Mouse (Mus musculus) retina, adult 2 months (tissue): ENCODE results near the gene Dcbld2.

Experiments
- DNase-seq: peaks from one replicate; pipeline ENCODE4 v3.0.0-alpha.2; 2012; ENCODE audit warnings: low read depth, low spot score

Gene Dcbld2

DNA sequence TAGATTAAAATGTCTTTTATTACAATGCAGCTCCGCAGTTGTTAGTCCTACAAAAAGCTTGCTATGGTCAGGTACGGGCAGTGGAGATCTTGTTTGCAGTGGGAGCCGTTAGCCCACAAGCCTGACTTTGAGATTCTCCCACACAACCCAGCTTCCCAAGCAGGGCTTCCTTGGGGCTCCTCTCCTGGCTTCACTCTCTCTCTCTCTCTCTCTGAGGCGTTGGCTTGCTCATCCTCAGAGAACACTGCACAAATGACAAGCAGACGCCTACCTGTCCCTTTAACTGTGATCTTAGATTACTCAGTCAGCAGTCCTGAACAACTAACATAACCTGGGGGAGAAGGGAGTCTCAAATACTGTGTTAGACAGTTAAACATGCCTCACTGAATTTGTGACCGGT is 79.6 kb downstream of the Dcbld2 start:
- DNase-seq = no peak

GRCm38 (mm10) chr16:58496791-58497190 is 88.5 kb downstream of the Dcbld2 start:
- DNase-seq = no peak

GRCm38 (mm10) chr16:58497886-58498713 is 89.9 kb downstream of the Dcbld2 start:
- DNase-seq = no peak

- DNase-seq = no peak
Observed at GRCm38 (mm10) chr16:58499172-58499584, 90.9 kb downstream of the Dcbld2 start.

DNA sequence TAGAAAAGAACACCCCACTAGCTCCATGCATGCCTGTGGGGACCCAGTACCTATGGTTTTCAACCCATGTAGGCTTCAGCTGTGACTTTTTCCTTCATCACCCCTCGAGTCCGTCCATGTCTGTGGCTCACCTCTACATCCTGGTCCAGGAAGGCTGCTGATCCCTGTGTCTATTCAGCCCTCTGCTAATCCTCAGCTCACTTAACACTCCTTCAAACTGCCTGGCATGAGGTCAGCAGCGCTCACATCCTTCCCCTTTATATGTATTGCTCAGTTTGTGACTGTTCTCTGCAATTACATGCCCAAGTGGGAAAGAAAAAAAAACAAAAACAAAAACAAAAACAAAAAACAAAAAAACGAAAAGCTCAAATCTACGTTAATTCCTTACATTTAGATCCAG is 91.4 kb downstream of the Dcbld2 start:
- DNase-seq = no peak

- DNase-seq = no peak
Observed at GRCm38 (mm10) chr16:58501760-58502301, 93.6 kb downstream of the Dcbld2 start.

DNA sequence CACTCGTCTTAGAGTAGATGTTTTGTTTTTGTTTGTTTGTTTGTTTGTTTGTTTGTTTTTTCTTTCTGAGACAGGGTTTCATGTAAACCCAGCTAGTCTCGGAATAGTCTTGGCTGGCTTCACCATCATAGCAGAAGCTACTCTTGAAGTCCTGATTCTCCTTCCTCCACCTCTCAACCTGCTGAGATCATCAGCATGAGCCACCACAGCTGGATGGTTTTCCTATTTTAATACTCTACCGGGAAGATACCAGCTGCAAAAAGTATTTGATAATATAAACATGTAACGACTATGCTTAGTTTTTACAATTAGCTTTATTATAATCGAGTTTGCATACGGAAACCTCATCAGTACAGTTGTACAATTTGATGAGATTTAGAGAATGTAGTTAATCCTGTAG is 94.3 kb downstream of the Dcbld2 start:
- no peak for DNase-seq

DNA sequence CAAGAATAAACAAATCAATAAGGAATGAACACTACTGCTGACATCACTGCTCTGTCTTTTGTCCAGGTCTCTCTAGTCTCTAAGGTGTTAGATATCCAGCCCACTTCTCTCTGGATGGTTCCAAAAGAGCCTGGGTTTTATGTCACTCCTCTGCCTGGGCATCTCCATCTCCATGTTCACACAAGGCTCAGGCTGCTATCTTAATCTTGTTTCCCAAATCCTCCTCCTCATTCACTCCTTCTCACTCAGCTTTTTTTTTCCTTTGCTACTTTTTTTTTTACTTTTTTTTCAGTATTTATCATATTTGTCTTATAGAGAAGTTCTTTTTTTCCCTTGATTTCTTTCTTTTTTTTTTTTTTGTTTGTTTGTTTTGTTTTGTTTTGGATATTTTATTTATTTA is 96.7 kb downstream of the Dcbld2 start:
- DNase-seq = no peak

GRCm38 (mm10) chr16:58512181-58512761 is 104.0 kb downstream of the Dcbld2 start:
- no peak for DNase-seq

GRCm38 (mm10) chr16:58512887-58513286 is 104.6 kb downstream of the Dcbld2 start:
- no peak for DNase-seq

DNA sequence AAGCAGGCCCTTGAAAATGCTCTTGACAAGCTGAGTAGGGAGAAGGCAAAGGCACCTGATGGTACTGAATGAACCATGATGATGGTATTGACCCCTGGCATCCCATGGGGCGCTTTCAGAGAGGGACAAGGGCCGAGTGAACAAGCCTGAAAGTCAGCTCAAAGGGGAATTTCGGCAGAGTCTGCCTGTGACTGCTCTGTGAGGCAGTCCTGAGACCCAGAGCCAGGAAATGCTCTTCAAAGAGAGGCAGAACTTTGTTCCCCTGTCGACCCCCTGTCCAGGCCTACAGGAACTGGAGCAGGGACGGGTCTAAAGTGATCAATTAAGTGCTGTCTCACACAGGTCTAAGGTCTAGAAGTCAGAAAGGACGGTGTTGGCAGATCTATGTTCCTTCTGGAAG is 105.5 kb downstream of the Dcbld2 start:
- DNase-seq = no peak

DNA sequence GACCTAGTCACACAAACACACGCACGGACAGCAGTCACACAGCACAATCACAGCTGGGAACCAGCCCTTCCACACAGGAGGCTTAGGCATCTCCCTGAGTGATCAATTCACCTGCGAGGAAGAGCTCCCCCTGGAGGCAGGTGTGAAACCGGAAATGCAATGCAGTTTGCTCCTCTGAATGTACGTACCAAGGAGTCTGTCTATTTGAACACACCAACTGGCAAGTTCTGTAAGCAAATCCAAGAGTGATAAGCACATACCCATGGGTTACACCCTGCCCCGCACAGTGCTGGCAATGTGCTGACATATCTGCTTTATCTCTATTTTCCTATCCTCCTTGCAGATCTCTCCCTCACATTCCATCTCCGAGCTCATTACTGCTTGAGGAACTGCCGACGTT is 106.3 kb downstream of the Dcbld2 start:
- DNase-seq = no peak

- no peak for DNase-seq
Observed at GRCm38 (mm10) chr16:58516161-58516560, 107.9 kb downstream of the Dcbld2 start.

DNA sequence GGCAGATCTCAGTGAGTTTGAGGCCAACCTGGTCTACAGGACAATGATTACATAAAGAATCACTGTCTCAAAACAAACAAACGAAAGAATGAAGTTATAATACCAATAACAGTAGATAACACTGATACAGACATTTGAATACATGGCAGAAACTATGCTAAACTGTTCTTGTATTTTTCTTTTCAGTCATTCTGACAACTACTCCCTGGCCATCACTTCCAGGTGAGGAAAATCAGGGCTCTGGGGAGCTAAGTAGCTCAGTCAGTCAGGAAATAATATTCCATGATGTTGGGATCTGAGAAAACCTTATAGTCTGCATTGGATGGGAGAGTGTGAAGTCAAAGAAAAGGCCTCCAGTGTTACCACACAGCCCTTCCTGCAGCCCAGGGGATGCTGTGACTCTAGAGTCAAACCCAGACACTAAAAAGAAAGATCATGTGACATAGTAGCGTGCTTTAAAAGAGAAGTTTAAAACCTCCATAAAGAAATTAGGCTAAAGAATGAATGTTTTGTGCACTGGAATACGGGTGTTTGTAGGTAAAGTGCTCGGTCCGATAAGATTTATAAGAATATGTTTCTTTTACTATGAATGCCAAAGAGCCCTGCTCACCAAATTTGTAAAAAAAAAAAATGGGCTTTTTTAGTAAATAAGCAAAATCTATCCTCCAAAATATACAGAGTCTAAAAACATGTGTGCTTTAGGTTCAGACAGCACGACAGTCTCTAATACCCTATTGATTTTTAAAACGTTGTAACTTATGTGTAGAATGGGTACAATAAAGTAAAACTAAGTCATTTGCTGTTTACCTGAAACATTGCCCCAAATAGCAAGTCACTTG is 108.9 kb downstream of the Dcbld2 start:
- no peak for DNase-seq
